Mouse (Mus musculus): ENCODE data around the gene Cubn. TPM values are rescaled to one million over a fixed set of nuclear protein-coding genes. Genes with fewer than 3 reads are reported as not detected.

Gene Cubn
- total RNA-seq, 2 experiments from 2014 or later = 0.72 to 0.76 TPM

- peak; percentile 32 to 54 for DNase-seq
- intact Hi-C loops (cut with DNase I) = loop anchor here (2.0 to 5.0 kb wide), 5 partner anchors 13 to 201 kb away; partner anchors contain the start of gene Vim
Measured at GRCm38 (mm10) chr2:13371797-13372170, 119.8 kb downstream of the Cubn start.

GRCm38 (mm10) chr2:13371072-13371796, 120.4 kb downstream of the Cubn start:
- no peak for DNase-seq
- intact Hi-C loops (cut with DNase I) = loop anchor here (2.0 to 5.0 kb wide), 4 partner anchors 14 to 79 kb away; no protein-coding TSS in a partner anchor

GRCm38 (mm10) chr2:13370556-13370955, 121.1 kb downstream of the Cubn start:
- no peak for DNase-seq
- intact Hi-C loops (cut with DNase I) = loop anchor here (2.0 to 5.0 kb wide), 4 partner anchors 14 to 78 kb away; no protein-coding TSS in a partner anchor

GRCm38 (mm10) chr2:13368517-13368916, 123.1 kb downstream of the Cubn start:
- no peak for DNase-seq
- intact Hi-C loops (cut with DNase I) = no loop called here

GRCm38 (mm10) chr2:13357885-13358552, 133.6 kb downstream of the Cubn start:
- intact Hi-C loops (cut with DNase I) = no loop called here
- no peak for DNase-seq

GRCm38 (mm10) chr2:13352775-13353174, 138.8 kb downstream of the Cubn start:
- DNase-seq = no peak
- intact Hi-C loops (cut with DNase I) = no loop called here

GRCm38 (mm10) chr2:13352112-13352728, 139.4 kb downstream of the Cubn start:
- DNase-seq = no peak
- intact Hi-C loops (cut with DNase I) = no loop called here

GRCm38 (mm10) chr2:13342325-13342926, 149.2 kb downstream of the Cubn start:
- DNase-seq = no peak
- intact Hi-C loops (cut with DNase I) = no loop called here

GRCm38 (mm10) chr2:13335446-13335845, 156.2 kb downstream of the Cubn start:
- intact Hi-C loops (cut with DNase I) = no loop called here
- DNase-seq = no peak

- intact Hi-C loops (cut with DNase I) = loop anchor here (2.0 to 5.0 kb wide), 2 partner anchors 41 to 87 kb away; no protein-coding TSS in a partner anchor
- peak in 1 of 2 experiments; percentile 2 for DNase-seq
Measured at GRCm38 (mm10) chr2:13329754-13330417, 161.7 kb downstream of the Cubn start.

GRCm38 (mm10) chr2:13303376-13303775, 188.2 kb downstream of the Cubn start:
- intact Hi-C loops (cut with DNase I) = no loop called here

GRCm38 (mm10) chr2:13299031-13299430, 192.6 kb downstream of the Cubn start:
- intact Hi-C loops (cut with DNase I) = loop anchor here (1.0 kb wide), 1 partner anchor 298 kb away; no protein-coding TSS in a partner anchor
- peak in 1 of 2 experiments; percentile 16 for DNase-seq

More at GRCm38 (mm10) chr2:13303376-13303775, 188.2 kb downstream of the Cubn start:
- no peak for DNase-seq

GRCm38 (mm10) chr2:13297733-13298132, 193.9 kb downstream of the Cubn start:
- intact Hi-C loops (cut with DNase I) = no loop called here
- no peak for DNase-seq

GRCm38 (mm10) chr2:13290661-13291060, 201.0 kb downstream of the Cubn start:
- no peak for DNase-seq
- intact Hi-C loops (cut with DNase I) = loop anchor here (1.0 to 5.0 kb wide), 4 partner anchors 82 to 307 kb away; no protein-coding TSS in a partner anchor

GRCm38 (mm10) chr2:13290070-13290469, 201.5 kb downstream of the Cubn start:
- DNase-seq = no peak
- intact Hi-C loops (cut with DNase I) = loop anchor here (1.0 to 5.0 kb wide), 4 partner anchors 82 to 307 kb away; no protein-coding TSS in a partner anchor

- intact Hi-C loops (cut with DNase I) = loop anchor here (2.0 to 10.0 kb wide), 6 partner anchors 319 to 1019 kb away; partner anchors contain the start of genes Hacd1 and St8sia6
- no peak for DNase-seq
Measured at GRCm38 (mm10) chr2:13278114-13278862, 213.3 kb downstream of the Cubn start.

GRCm38 (mm10) chr2:13275874-13276273, 215.7 kb downstream of the Cubn start:
- DNase-seq = no peak
- intact Hi-C loops (cut with DNase I) = loop anchor here (5.0 to 10.0 kb wide), 5 partner anchors 519 to 1021 kb away; partner anchors contain the start of genes Hacd1 and St8sia6

- DNase-seq = peak; percentile 93 to 94
- intact Hi-C loops (cut with DNase I) = loop anchor here (10.0 kb wide), 2 partner anchors 523 to 783 kb away; partner anchors contain the start of genes Hacd1 and St8sia6
Measured at GRCm38 (mm10) chr2:13271165-13271957, 220.3 kb downstream of the Cubn start, which contains the start of gene Rsu1. Rsu1 (minus strand) TSS chr2:13271415.
